Mouse (Mus musculus): ENCODE measurements around the gene Slc39a11.
A peak's percentile ranks its signal among the peaks of the same experiment; 100 is the strongest.

Gene Slc39a11

DNA sequence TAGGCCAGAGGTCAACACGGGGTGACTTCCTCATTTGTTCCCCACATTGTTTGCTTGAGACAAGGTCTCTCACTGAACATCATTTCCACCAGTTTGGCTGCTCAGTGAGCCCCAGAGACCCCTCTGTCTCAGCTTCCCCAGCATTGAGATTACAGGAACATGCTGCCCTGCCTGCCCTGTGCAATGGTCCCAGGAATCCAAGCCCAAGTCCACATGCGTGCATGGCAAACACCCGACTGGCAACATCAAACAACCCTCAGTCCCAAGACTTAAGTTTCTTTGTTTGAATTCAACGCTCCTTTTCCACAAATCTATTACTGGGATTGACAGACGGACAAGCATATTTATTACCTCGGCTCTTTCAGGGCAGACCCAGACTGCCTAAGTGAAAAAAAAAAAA, 110.8 kb downstream of the Slc39a11 start:
- DNase-seq: no peak

GRCm38 (mm10) chr11:113538406-113538917, 111.4 kb downstream of the Slc39a11 start:
- DNase-seq: no peak

DNA sequence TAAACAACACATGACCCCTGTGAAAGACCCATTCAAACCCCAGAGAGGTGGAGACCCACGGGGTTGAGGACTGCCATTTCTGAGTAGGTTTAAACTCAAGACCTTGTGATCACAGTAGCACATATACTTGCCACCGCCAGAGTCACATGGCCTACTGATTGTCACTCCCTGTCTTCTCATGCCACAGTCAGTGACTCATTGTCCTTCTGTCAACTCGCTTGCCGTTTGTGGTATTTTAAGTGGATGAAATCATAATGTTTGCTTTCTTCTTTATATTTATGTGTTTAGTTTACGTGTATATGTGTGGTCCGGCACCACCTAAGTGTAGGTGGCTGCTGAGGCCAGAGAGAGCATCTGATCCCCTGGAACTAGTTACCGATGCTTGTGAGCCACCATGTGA, 112.2 kb downstream of the Slc39a11 start:
- no peak for DNase-seq

- no peak for DNase-seq
Measured at GRCm38 (mm10) chr11:113537199-113537586, 112.7 kb downstream of the Slc39a11 start.

DNA sequence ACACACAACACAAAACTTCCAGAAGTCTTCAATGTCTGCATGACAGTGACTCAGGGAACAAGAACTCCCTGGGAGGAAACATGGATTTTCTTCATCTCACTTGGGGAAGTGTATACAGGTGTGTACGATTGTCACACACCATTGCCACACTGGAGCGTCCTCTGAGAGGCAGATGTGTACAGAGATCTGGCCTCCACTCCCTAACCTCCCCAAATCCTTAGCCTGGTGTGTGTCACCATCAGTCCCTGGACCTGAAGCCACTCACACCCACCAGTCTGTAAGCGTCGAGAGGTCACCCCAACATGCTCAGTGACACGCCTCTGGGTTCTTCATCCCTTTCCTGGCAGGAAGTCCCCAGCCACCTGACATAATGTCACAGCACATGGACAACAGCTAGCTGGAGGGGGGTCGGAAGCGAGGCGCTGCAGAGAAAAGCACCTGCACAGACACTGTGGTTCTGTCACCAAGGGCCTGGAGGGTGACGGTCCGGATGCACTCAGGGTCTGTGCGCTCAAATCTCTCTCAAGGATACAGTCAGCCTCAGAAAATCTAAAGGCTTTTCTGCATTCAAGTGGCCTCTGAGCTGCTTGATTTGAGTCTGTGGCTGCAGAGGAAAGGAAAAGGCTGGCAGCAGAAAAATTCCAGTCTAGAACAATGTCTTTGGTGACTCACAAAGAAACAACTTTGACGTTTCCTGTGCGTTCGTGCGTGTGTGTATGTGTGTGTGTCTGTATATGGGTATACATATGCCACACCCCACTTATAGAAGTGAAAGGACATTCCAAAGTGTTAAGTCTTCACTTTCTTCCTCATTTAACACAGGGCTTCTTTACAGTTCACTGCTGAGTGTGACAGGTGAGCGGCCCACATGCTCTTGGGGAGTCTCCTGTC, 113.3 kb downstream of the Slc39a11 start:
- no peak for DNase-seq

DNA sequence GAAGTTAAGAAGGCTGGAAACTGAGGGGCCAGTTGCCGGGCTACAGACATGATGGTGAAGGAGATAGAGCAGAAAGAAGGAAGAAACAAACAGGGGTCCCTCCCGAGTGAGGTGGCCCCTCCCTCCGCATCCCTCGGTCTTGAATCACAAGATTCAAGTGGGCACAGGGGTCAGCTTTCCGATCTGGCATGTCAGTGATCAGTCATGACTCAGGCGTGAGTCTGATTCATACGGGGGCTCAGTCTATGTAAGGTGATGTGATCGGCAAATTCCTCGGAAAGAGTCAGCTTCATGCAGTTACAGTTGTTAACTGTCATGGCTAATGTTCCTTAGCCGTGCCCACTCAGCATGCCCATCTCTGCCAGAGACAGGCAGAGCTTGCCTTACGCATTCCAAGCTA, 115.5 kb downstream of the Slc39a11 start:
- no peak for DNase-seq

- no peak for DNase-seq
Measured at GRCm38 (mm10) chr11:113533931-113534330, 115.9 kb downstream of the Slc39a11 start.

- peak; percentile 55 to 70 for DNase-seq
Measured at GRCm38 (mm10) chr11:113528391-113528790, 121.5 kb downstream of the Slc39a11 start.

DNA sequence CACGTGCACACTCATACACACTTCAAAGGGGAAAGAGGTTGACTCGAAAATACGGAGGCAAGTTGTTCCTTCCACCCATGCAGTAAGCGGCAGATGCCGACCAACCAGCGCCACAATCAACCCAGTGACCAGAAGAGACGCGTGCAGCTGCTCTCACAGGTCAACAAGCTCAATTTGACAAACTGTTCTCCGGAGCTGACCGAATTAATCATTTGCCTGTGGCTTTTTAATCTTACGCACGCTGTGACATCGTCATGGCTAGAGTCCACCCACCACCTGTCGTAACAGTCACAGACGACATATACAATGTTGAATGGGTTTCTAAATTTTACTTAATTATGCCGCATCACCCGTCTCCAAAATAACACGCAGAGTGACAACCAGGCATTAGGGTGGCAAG, 124.1 kb downstream of the Slc39a11 start:
- DNase-seq: no peak

- DNase-seq: peak; percentile 66 to 68
Measured at GRCm38 (mm10) chr11:113522726-113523125, 127.2 kb downstream of the Slc39a11 start.

DNA sequence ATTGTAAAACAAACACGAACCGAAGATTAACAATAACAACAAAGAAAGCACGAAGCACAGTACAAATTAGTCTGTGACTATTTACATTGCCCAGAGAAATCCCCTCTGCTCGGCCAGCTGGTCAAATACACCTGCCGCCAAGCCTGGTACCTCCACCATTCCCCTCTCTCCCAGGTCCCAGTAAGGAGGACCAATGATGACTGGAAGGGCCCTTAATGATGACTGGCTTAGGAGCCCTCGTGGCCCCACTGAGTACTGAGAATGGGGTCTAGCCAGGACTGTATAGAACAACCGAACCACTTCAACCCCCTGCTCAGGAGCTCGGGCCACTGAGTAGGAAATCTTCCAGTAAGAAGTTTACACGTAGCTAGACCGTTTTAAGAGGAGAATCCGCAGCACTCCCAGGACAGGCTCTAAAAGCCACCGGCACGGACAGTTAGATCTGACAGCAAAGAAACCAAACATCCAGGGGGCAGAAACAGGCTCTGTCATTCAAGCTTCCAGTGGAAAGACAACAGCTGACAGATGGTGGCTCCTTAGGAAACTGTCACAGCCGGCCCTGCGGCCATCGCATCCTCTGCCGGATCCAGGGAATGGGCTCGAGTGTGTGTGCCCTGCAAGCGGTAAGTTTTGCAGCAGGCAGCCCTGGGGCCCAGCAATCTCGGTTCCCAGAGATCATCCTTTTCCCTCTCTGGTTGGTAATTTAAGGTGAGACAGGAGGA, 128.2 kb downstream of the Slc39a11 start:
- DNase-seq: peak; percentile 64 to 76

DNA sequence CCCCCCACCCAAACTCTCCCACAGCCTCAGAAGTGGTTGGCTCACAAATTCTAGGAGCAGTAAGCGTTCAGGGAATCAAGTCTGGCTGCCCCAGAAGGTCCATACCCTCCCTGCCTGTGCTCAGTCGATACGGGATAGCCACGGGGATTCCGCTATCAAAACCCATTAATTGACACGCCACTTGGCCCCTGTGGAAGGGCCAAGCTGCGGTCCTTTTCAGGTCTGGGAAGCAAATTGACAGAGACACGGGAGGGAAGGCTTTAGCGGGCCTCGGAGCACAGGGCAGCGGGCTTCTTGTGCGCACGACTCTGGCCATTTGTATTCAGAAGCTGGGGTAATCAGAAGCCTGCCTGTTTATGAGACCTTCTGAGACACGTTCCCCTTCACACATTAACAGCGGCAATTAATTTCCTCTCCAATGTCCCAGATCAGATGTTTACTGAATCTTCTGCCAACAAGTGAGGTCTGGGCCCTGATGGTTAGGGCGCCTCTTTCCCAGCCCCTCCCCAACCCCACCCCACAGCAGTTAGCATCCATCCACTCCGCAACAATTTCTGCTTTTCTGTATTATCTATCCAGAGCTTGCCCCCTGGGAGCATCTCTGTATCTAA, 128.9 kb downstream of the Slc39a11 start:
- DNase-seq: peak; percentile 29 to 44

GRCm38 (mm10) chr11:113520373-113520772, 129.5 kb downstream of the Slc39a11 start:
- DNase-seq: peak; percentile 33 to 38

- DNase-seq: peak in 1 of 2 experiments; percentile 51
Measured at GRCm38 (mm10) chr11:113519973-113520372, 129.9 kb downstream of the Slc39a11 start.

DNA sequence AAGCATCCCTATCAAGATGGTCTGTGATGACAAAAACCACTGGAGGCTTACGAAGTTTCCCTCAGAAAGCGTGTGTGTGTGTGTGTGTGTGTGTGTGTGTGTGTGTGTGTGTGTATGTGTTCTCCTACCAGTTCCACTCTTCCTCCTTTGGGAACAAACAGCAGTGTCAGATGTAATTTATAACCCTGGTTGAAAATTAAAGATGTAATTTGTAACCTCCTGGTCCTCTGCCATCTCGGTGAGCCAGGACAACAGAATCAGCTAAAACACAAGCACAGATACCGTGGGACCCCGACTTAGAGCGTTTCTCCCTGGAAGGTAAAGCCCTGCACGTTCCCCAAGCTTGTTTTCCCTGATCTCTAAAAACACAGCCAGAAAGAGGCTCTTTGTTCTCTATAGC, 131.7 kb downstream of the Slc39a11 start:
- DNase-seq: no peak

DNA sequence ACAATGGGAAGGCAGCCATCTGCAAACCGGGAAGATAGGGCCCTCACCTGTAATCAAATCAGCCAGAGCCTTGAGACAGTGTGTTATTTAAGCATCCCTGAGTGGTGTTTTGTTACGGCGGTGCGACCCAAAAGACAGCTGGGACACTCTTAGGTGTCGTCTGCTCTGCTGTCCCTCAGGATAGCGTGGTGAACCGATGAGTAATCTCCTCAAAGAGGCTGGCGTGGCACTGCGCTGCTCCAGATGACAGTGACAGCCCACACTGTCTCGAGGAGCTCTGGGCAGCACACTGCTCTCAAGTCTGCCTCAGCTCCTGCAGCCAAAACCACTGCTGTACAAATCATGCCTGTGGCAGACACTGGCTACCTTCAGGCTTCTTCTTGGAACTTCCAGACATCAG, 133.7 kb downstream of the Slc39a11 start:
- no peak for DNase-seq

DNA sequence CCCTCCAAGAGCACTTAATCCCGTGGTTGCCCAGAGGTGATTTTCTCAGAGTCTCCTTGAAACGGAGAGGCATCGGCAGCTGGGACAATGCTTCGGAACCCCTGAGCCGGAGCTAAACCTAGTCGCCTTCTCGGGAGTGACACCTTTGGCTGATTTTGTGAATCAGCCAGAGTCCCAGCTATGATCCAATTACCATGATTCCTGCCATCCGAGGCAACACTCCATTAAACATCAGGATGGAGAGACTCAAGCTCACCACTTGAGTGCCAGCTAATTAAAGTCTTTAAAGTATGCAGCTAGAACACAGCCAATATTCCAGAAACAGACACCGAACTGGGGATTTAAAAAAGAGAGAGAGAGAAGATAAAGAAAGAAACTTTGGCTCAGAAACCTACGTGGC, 136.9 kb downstream of the Slc39a11 start:
- DNase-seq: no peak

GRCm38 (mm10) chr11:113512150-113512549, 137.7 kb downstream of the Slc39a11 start:
- no peak for DNase-seq

DNA sequence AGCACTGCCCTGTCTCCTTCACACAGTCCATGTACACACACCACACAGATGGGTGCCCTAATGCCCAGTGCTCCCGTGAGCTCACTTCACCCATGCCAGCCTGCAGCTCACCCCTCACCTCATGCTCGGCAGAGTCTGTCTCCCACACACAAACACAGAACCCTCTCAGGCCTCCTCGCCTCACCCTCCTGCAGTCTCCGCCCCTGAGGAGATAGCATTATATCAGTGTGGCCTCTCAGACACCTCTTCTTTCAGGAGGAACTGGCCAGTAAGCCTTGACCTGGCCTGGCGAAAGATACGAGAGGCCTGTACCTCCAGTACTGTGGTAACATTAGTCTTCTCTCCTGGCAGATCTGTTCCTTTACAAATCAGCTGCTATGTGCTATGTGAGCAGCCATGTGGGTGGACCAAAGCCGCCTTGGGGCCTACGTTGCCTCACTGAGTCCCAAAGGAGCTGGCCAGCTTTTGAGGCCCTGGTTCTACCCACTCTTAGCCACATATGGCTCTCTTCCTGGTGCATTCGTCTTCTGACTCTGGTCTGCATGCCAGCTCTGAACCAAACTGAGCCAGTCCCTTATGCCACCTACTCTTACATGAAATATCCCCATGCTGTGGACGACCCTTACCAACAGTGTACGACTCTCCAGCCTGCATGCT, 138.8 kb downstream of the Slc39a11 start:
- no peak for DNase-seq

GRCm38 (mm10) chr11:113510249-113510648, 139.6 kb downstream of the Slc39a11 start:
- no peak for DNase-seq

DNA sequence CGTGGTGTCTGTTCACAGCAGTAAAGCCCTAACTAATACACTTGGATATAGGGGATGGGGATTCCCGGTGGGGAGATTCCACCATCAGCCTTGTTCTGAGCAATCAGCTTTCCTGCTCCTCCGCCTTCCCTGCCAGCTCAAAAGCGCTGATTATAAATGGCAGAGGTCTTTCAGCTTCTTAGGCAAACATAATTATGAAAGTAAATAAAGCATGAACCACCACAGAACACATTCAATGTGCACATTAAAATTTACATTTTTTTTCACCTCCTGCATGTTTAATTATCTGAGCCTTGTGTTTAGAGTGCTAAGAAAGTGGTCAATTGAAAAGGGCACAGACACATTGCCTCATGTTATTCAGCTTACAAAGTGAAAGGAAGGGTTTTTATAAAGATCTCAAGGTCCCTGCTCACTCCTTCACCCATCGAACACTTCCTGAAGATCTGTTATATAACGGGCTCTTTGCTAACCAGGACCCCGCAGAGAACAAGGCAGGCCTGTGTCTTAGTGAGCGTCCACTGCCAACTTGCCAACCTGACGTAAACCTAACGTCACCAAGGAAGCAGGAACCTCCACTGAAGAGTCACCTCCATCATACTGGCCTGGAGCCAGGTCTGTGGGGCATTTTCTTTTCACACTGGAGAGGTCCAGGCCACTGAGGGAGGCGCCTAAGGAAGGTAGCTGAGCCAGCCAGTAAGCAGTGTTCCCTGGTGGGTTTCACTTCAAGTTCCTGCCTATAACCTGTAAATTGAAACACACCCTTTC, 142.0 kb downstream of the Slc39a11 start:
- DNase-seq: no peak

DNA sequence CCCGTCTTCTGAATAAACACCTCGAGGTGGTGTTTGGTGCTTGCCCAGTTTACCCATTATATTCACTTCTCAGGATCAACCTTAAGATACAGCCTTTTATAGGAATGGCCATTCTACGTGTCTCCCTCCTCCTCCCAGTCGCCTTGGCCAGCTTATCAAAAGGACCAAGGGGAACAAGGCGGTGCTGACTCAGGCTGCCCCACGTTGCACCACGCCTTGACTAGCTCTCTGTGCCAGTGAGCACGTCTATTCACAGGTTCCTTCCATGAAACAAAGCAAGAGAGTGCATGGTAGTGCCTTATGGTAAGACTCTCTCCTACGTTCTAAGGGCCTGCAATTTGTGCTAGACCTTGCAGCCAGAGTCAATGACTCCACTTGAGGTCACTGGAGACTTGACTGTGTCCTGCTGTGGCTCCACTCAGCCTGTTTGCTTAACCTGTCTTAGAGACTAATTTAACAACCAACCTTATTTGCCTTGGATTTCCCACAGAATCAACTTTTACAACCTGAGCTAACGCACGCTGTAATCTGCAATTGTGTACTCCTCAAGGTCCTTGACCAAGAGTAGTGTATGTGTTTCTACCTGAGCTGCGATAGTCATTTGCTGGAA, 144.2 kb downstream of the Slc39a11 start:
- no peak for DNase-seq
